Mouse (Mus musculus) liver, postnatal 0 days (tissue): ENCODE measurements around the gene Padi2.

Experiments
- CTCF ChIP-seq: sonication (generic); IDR thresholded peaks from 2 replicates; pipeline ENCODE4 v1.5.1; 2016; ENCODE audit warnings: antibody characterized with exemption, low read depth
- EP300 ChIP-seq: IDR thresholded peaks from 2 replicates; pipeline ENCODE4 v1.6.1; 2016; ENCODE audit warnings: antibody characterized with exemption, low read depth, mild to moderate bottlenecking

DNA sequence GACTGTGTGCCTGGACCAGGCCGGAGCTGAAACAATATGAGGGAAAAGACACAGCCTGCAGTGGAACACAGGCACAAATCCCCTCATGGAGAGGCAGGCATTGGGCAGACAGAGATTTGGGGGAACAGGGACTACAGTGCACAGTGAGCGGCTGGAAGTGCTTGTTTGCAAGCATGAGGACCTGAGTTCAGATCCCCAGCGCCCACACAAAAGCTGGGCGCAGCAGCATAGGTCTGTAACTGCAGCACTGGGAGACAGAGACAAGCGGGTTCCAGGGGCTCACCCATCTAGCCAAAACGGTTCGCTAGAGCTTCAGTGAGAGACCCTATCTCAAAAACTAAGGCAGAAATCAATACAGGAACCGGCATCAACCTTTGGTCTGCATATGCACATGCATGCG is 7.4 kb downstream of the Padi2 start:
- TF ChIP-seq CTCF: no peak
- TF ChIP-seq EP300: no peak
